Comparison of ENCODE assay signal across 26 mouse cellular contexts in the genomic region with DNA sequence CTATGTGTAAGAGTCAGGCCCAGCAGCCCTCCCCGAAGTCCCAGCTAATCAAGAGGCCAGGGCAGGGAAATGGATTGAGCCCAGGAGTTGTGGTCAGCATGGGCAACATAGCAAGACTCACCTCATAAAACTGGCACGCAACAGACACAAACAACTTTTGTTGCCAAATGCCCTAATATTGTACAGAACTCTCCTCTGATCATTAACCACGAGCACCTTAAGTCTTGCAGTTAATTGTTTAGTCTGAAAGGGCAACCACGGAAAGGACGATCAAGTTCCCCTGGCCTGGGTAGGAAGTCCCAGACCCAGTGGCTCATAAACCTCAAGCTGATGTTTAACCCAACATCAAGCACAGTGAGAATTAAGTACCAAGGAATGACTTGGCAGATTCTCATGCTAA. TPM values are rescaled to one million over a fixed set of nuclear protein-coding genes. Genes with fewer than 3 reads are reported as not detected.
DNase-seq lines count a peak whose midpoint lies in the region; ATAC-seq and TF ChIP-seq lines count a peak whose summit lies in the region.
"Had no signal": no experiment of that assay in that cellular context is flagged by ENCODE, and none has a peak within 500 bp of the region (broad histone marks: within the 10 kb centered on the region; RNA-seq: fewer than 3 reads in every experiment).

No protein-coding gene starts in this region.

- no peak overlapping the region for H3K9ac ChIP-seq in kidney, embryonic 14.5 days (ENCODE audit: low read depth, low read length)
- no peak overlapping the region for H3K9ac ChIP-seq in hindbrain, embryonic 11.5 days (ENCODE audit: low read depth, low read length)
- H3K9ac ChIP-seq: heart, embryonic 13.5 days; hindbrain, embryonic 13.5 days; liver, postnatal 0 days had no signal

- H3K27ac ChIP-seq in kidney, embryonic 14.5 days (ENCODE audit: low read depth, low read length): no peak overlapping the region
- H3K27ac ChIP-seq in hindbrain, embryonic 11.5 days (ENCODE audit: low read depth, low read length): no peak overlapping the region
- H3K27ac ChIP-seq: heart, embryonic 13.5 days; hindbrain, embryonic 13.5 days; limb, embryonic 10.5 days had no signal

- peak; percentile 93 for ATAC-seq in Patski
- peak; percentile 71 to 72 for ATAC-seq in hematopoietic stem cell, adult 5-6 weeks (replicated peaks in 1 of 2; ENCODE audit: insufficient read depth in 1 of 2, low FRiP score in 2 of 2, low TSS enrichment in 1 of 2, low read depth in 1 of 2, poor library complexity in 2 of 2, severe bottlenecking in 2 of 2)
- peak; percentile 89 for ATAC-seq in kidney, embryonic 14.5 days (ENCODE audit: low FRiP score, low TSS enrichment)
- no peak for ATAC-seq in hindbrain, embryonic 11.5 days (ENCODE audit: low FRiP score)
- ATAC-seq: forebrain, embryonic 14.5 days; liver, postnatal 0 days; lung, postnatal 0 days had no signal

- DNase-seq in Patski (ENCODE audit: low read depth, low spot score): peak; percentile 96
- peak; percentile 74 to 90 for DNase-seq in kidney, postnatal 25 days
- DNase-seq in thymus, postnatal 25 days: no peak
- no peak for DNase-seq in spleen, postnatal 10 days (ENCODE audit: low spot score in 2 of 2)
- no peak for DNase-seq in hindbrain, embryonic 11.5 days (ENCODE audit: low spot score)
- DNase-seq: adrenal gland, postnatal 14 days; cerebellum, adult 2 months; cerebellum, postnatal 36 days; heart, postnatal 14 days; liver, postnatal 0 days; thymus, postnatal 36 days had no signal

- CTCF ChIA-PET in Patski (lab: Charles Lee): interaction anchor here (0.8 to 1.6 kb wide), 5 partner anchors 15 to 276 kb away, joined by 3 to 9 read pairs (median 3); no protein-coding TSS in a partner anchor

- no peaks in the 10 kb centered on the region for H3K36me3 ChIP-seq in kidney, embryonic 14.5 days (ENCODE audit: control insufficient read depth, insufficient read depth, low read length)
- no peaks in the 10 kb centered on the region for H3K36me3 ChIP-seq in hindbrain, embryonic 11.5 days (ENCODE audit: control insufficient read depth, insufficient read depth, low read length)
- H3K36me3 ChIP-seq: heart, embryonic 13.5 days; hindbrain, embryonic 13.5 days; limb, embryonic 10.5 days had no signal

- no peaks in the 10 kb centered on the region for H3K27me3 ChIP-seq in Patski
- no peaks in the 10 kb centered on the region for H3K27me3 ChIP-seq in kidney, embryonic 14.5 days (ENCODE audit: control insufficient read depth, insufficient read depth, low read length)
- H3K27me3 ChIP-seq in hindbrain, embryonic 11.5 days (ENCODE audit: control insufficient read depth, insufficient read depth, low read length): no peaks in the 10 kb centered on the region
- H3K27me3 ChIP-seq: heart, embryonic 13.5 days; hindbrain, embryonic 13.5 days had no signal

- no peak overlapping the region for H3K4me3 ChIP-seq in kidney, embryonic 14.5 days (ENCODE audit: low read length)
- H3K4me3 ChIP-seq in hindbrain, embryonic 11.5 days (ENCODE audit: low read depth, low read length): no peak overlapping the region
- H3K4me3 ChIP-seq: heart, embryonic 13.5 days; hindbrain, embryonic 13.5 days; limb, embryonic 10.5 days had no signal

- no peaks in the 10 kb centered on the region for H3K4me1 ChIP-seq in kidney, embryonic 14.5 days (ENCODE audit: control insufficient read depth, insufficient read depth, low read length)
- H3K4me1 ChIP-seq in hindbrain, embryonic 11.5 days (replicated peaks; ENCODE audit: control insufficient read depth, insufficient read depth, low read length): no peaks in the 10 kb centered on the region
- H3K4me1 ChIP-seq: heart, embryonic 13.5 days; hindbrain, embryonic 13.5 days; limb, embryonic 10.5 days had no signal

- H3K9me3 ChIP-seq in kidney, embryonic 14.5 days (ENCODE audit: control insufficient read depth, low read length): peaks cover 7% of the 10 kb centered on the region; the same call in 1 of the 2 replicates
- no peaks in the 10 kb centered on the region for H3K9me3 ChIP-seq in hindbrain, embryonic 11.5 days (ENCODE audit: control insufficient read depth, low read length)

- no peak overlapping the region for H3K4me2 ChIP-seq in kidney, embryonic 14.5 days (replicated peaks; ENCODE audit: low read depth, low read length)
- H3K4me2 ChIP-seq in hindbrain, embryonic 11.5 days (replicated peaks; ENCODE audit: low read depth, low read length): no peak overlapping the region
- H3K4me2 ChIP-seq: heart, embryonic 13.5 days; hindbrain, embryonic 13.5 days; liver, embryonic 11.5 days; midbrain, embryonic 11.5 days had no signal

- TF ChIP-seq CTCF in Patski (IDR thresholded peaks at IDR 0.05): no peak

- in situ Hi-C loops in Patski (cut with MboI; ENCODE audit: low pct_unique_long_range_greater_than_20kb): no loop called here

- WGBS in kidney, embryonic 14.5 days: 44% methylated on average over 5 of the region's 5 CpGs
- WGBS in hindbrain, embryonic 11.5 days: 68% methylated on average over 5 of the region's 5 CpGs

- POLR2A ChIA-PET in Patski (lab: Charles Lee): interaction anchor here (0.7 to 1.1 kb wide), 2 partner anchors 11 to 236 kb away, joined by 3 read pairs; no protein-coding TSS in a partner anchor

RNA-seq across cellular contexts. Expression of a gene that starts 3.8 kb away (rescaled TPM):
- 0.12 TPM for polyA plus RNA-seq in Patski (2021)
- total RNA-seq in hematopoietic stem cell, adult 5-6 weeks (2017): 0.56 TPM in 1 of 2 replicates, not detected in the other
- 0.43 and 0.80 TPM in 2 replicates for polyA plus RNA-seq in kidney, embryonic 14.5 days (2014; fragmentation: Nextera tagmentation; extraction: Ambion mirVana)
- 0.09 TPM in 1 of 2 replicates, not detected in the other for polyA plus RNA-seq in hindbrain, embryonic 11.5 days (2014; fragmentation: Nextera tagmentation; extraction: Ambion mirVana)
- total RNA-seq: MEL had no signal
- polyA plus RNA-seq: forebrain, embryonic 14.5 days; heart, embryonic 13.5 days; midbrain, embryonic 11.5 days; stomach, embryonic 14.5 days had no signal

RNA-seq across cellular contexts. Expression of a gene that starts 22.7 kb away (rescaled TPM):
- polyA plus RNA-seq in Patski (2021): 0.74 TPM
- not detected in 2 replicates for total RNA-seq in hematopoietic stem cell, adult 5-6 weeks (2017)
- polyA plus RNA-seq in kidney, embryonic 14.5 days (2014; fragmentation: Nextera tagmentation; extraction: Ambion mirVana): 0.17 and 0.79 TPM in 2 replicates
- 0.11 TPM in 1 of 2 replicates, not detected in the other for polyA plus RNA-seq in hindbrain, embryonic 11.5 days (2014; fragmentation: Nextera tagmentation; extraction: Ambion mirVana)
- total RNA-seq: MEL had no signal
- polyA plus RNA-seq: midbrain, embryonic 11.5 days had no signal

RNA-seq across cellular contexts. Expression of a gene that starts 42.5 kb away (rescaled TPM):
- 2.2 TPM for polyA plus RNA-seq in Patski (2021)
- not detected in 2 replicates for total RNA-seq in hematopoietic stem cell, adult 5-6 weeks (2017)
- 0.40 and 1.5 TPM in 2 replicates for polyA plus RNA-seq in kidney, embryonic 14.5 days (2014; fragmentation: Nextera tagmentation; extraction: Ambion mirVana)
- 0.26 and 0.35 TPM in 2 replicates for polyA plus RNA-seq in hindbrain, embryonic 11.5 days (2014; fragmentation: Nextera tagmentation; extraction: Ambion mirVana)
- total RNA-seq: granulocyte monocyte progenitor cell, adult 5-6 weeks; MEL had no signal
- polyA plus RNA-seq: C2C12; limb, embryonic 10.5 days; midbrain, embryonic 11.5 days; stomach, embryonic 14.5 days had no signal

RNA-seq across cellular contexts. Expression of a gene that starts 55.9 kb away (rescaled TPM):
- polyA plus RNA-seq in Patski (2021): 0.09 TPM
- total RNA-seq in hematopoietic stem cell, adult 5-6 weeks (2017): not detected in 2 replicates
- not detected in 2 replicates for polyA plus RNA-seq in kidney, embryonic 14.5 days (2014; fragmentation: Nextera tagmentation; extraction: Ambion mirVana)
- polyA plus RNA-seq in hindbrain, embryonic 11.5 days (2014; fragmentation: Nextera tagmentation; extraction: Ambion mirVana): not detected in 2 replicates
- total RNA-seq: granulocyte monocyte progenitor cell, adult 5-6 weeks; MEL had no signal
- polyA plus RNA-seq: C2C12; cerebellum, adult 2 months; embryonic facial prominence, embryonic 14.5 days; forebrain, embryonic 14.5 days; heart, embryonic 13.5 days; hindbrain, embryonic 13.5 days; limb, embryonic 10.5 days; liver, embryonic 11.5 days; liver, postnatal 0 days; lung, postnatal 0 days; midbrain, embryonic 11.5 days; spleen, adult 2 months had no signal

Comparison
In these comparisons a context has a peak if more than half of its experiments do, and no peak if none do; other contexts are left out.
1. DNase-seq: peak in Patski (single experiment) and kidney, postnatal 25 days (2 of 2); none in thymus, postnatal 25 days (single experiment), spleen, postnatal 10 days (0 of 2) and hindbrain, embryonic 11.5 days (single experiment).